In the genomic region with DNA sequence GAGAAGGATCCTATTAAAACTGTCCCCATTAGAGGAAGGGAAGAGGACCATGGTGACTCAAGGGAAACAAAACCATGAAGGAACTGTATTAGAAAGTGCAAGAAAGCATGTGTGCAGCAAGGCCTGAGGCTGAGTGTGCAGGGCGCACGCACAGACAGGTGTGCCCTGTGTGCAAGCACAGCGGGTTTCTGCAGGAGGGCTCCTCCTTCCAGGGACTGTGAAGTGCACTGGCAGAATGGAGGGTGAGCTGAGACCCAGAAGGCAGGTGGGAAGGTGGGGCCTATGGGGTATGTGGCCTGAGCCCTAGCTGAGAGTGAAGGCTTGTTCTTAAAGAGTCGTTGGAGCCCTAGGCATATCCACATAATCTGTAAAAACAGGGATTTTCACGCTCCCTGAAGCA, we compare ENCODE assay signal across 8 mouse cellular contexts. TPM values are rescaled to one million over a fixed set of nuclear protein-coding genes. Genes with fewer than 3 reads are reported as not detected.
A peak's percentile ranks its signal among the peaks of the same experiment; 100 is the strongest.
DNase-seq lines count a peak whose midpoint lies in the region; ATAC-seq lines count a peak whose summit lies in the region.

No protein-coding gene starts in this region.

- H3K27ac ChIP-seq in neural tube, embryonic 11.5 days (ENCODE audit: low read depth, low read length): no peak overlapping the region
- H3K27ac ChIP-seq in midbrain, embryonic 12.5 days (replicated peaks): peak overlapping the region; percentile 89

- 56% methylated on average over 5 of the region's 5 CpGs for WGBS in neural tube, embryonic 11.5 days
- 48% methylated on average over 5 of the region's 5 CpGs for WGBS in midbrain, embryonic 12.5 days

- peak overlapping the region; percentile 99 for H3K4me3 ChIP-seq in neural tube, embryonic 11.5 days (ENCODE audit: low read depth, low read length)
- peak overlapping the region; percentile 98 for H3K4me3 ChIP-seq in midbrain, embryonic 12.5 days

- H3K9ac ChIP-seq in neural tube, embryonic 11.5 days (ENCODE audit: low read length): peak overlapping the region; percentile 95; the same call in 1 of the 2 replicates
- peak overlapping the region; percentile 99 for H3K9ac ChIP-seq in midbrain, embryonic 12.5 days (replicated peaks)

- no peaks in the 10 kb centered on the region for H3K27me3 ChIP-seq in neural tube, embryonic 11.5 days (ENCODE audit: control insufficient read depth, insufficient read depth, low read length)
- no peaks in the 10 kb centered on the region for H3K27me3 ChIP-seq in midbrain, embryonic 12.5 days

- H3K36me3 ChIP-seq in neural tube, embryonic 11.5 days (ENCODE audit: control insufficient read depth, insufficient read depth, low read length): peaks cover 3% of the 10 kb centered on the region; the same call in 1 of the 2 replicates
- H3K36me3 ChIP-seq in midbrain, embryonic 12.5 days: peaks cover 19% of the 10 kb centered on the region

- DNase-seq in adrenal gland, adult (ENCODE audit: inconsistent age in 2 of 2, low spot score in 1 of 2): peak; percentile 8 to 33
- no peak for DNase-seq in adrenal gland, adult 8-10 months
- no peak for DNase-seq in neural tube, embryonic 11.5 days (ENCODE audit: low spot score)
- no peak for DNase-seq in neural tube, embryonic 10.5 days (ENCODE audit: extremely low spot score, low spot score)
- no peak for DNase-seq in spleen, adult 12 weeks (ENCODE audit: low spot score)
- no peak for DNase-seq in left cerebral cortex, postnatal 10 days (ENCODE audit: extremely low spot score in 1 of 2, low spot score in 2 of 2)
- no peak for DNase-seq in yolk sac, embryonic 10.5 days (ENCODE audit: low spot score)

- H3K9me3 ChIP-seq in neural tube, embryonic 11.5 days (ENCODE audit: control insufficient read depth, low read length): no peaks in the 10 kb centered on the region
- H3K9me3 ChIP-seq in midbrain, embryonic 12.5 days: no peaks in the 10 kb centered on the region

- intact Hi-C loops in left cerebral cortex, postnatal 10 days (cut with DNase I): no loop called here

- H3K4me1 ChIP-seq in neural tube, embryonic 11.5 days (ENCODE audit: control insufficient read depth, insufficient read depth, low read length): peaks cover 9% of the 10 kb centered on the region
- H3K4me1 ChIP-seq in midbrain, embryonic 12.5 days: peaks cover 23% of the 10 kb centered on the region

- H3K4me2 ChIP-seq in neural tube, embryonic 11.5 days (ENCODE audit: low read depth): peak overlapping the region; percentile 50
- H3K4me2 ChIP-seq in midbrain, embryonic 12.5 days (replicated peaks): peak overlapping the region; percentile 90

- ATAC-seq in neural tube, embryonic 11.5 days (ENCODE audit: insufficient read depth, low FRiP score, low TSS enrichment): no peak
- ATAC-seq in midbrain, embryonic 12.5 days (ENCODE audit: low FRiP score, low read depth): no peak; the same call in 1 of the 2 replicates

RNA-seq across cellular contexts. Expression of a gene that starts 1.9 kb away (rescaled TPM):
- total RNA-seq in adrenal gland, adult 8-10 months (2022): 10 to 100 TPM; 49.6 to 81.8 (median 63.1) TPM
- 68.9 and 80.1 TPM in 2 replicates for polyA plus RNA-seq in neural tube, embryonic 11.5 days (2014; fragmentation: Nextera tagmentation; extraction: Ambion mirVana)
- 113 and 123 TPM in 2 replicates for polyA plus RNA-seq in midbrain, embryonic 12.5 days (2016; fragmentation: Nextera tagmentation; extraction: Ambion mirVana)
- total RNA-seq in left cerebral cortex, postnatal 10 days (2021): 100 to 1,000 TPM; 176 to 196 TPM

Comparison
In these comparisons a context has a peak if more than half of its experiments do, and no peak if none do; other contexts are left out.
1. DNase-seq: peak in adrenal gland, adult (2 of 2); none in adrenal gland, adult 8-10 months (single experiment), neural tube, embryonic 11.5 days (single experiment), neural tube, embryonic 10.5 days (single experiment), spleen, adult 12 weeks (single experiment), left cerebral cortex, postnatal 10 days (0 of 2) and yolk sac, embryonic 10.5 days (single experiment).